Mouse (Mus musculus) thymus, adult 2 months (tissue): ENCODE data around the gene Unc13d. TPM values are rescaled to one million over a fixed set of nuclear protein-coding genes. Genes with fewer than 3 reads are reported as not detected.

ENCODE experiments used
- DNase-seq: peaks from one replicate; pipeline ENCODE4 v3.0.0; 2021
- H3K27ac ChIP-seq: fragments of 200-500 bp; 2 replicates; pipeline ENCODE4 v1.5.1; 2012; ENCODE audit warnings: low read length, control low read depth; ENCODE audit not compliant: control insufficient read depth, insufficient read depth
- H3K27me3 ChIP-seq: fragments of 200-500 bp; 2 replicates; pipeline ENCODE4 v1.6.1; 2012; ENCODE audit warnings: mild to moderate bottlenecking, low read length, moderate library complexity, mixed read lengths; ENCODE audit not compliant: control insufficient read depth, insufficient read depth
- H3K36me3 ChIP-seq: fragments of 200-500 bp; 2 replicates; pipeline ENCODE4 v1.6.1; 2012; ENCODE audit warnings: mild to moderate bottlenecking, low read length, moderate library complexity; ENCODE audit not compliant: control insufficient read depth, insufficient read depth
- H3K4me1 ChIP-seq: fragments of 200-500 bp; replicated peaks from 2 replicates; pipeline ENCODE4 v1.6.1; 2012; ENCODE audit warnings: low read length; ENCODE audit not compliant: control insufficient read depth, insufficient read depth
- H3K4me3 ChIP-seq: fragments of 200-500 bp; 2 replicates; pipeline ENCODE4 v1.5.1; 2012; ENCODE audit warnings: mild to moderate bottlenecking, low read length, control low read depth, moderate library complexity; ENCODE audit not compliant: control insufficient read depth, insufficient read depth
- CTCF ChIP-seq: fragments of 200-500 bp; IDR thresholded peaks from 2 replicates; pipeline ENCODE4 v1.5.1; 2012; ENCODE audit warnings: mild to moderate bottlenecking, control low read depth, low read length, moderate library complexity, borderline replicate concordance; ENCODE audit not compliant: control insufficient read depth, poor library complexity, insufficient read depth; ENCODE audit errors: extremely low read depth
- POLR2A ChIP-seq: fragments of 200-500 bp; IDR thresholded peaks from 2 replicates; pipeline ENCODE4 v1.6.1; 2012; ENCODE audit warnings: mild to moderate bottlenecking, low read length, control low read depth, moderate library complexity; ENCODE audit not compliant: control insufficient read depth, poor library complexity, insufficient read depth; ENCODE audit errors: extremely low read depth
- whole genome bisulfite sequencing: fragments of 180-500 bp; shearing (Covaris S2); methylation state at CpG from one replicate; pipeline ENCODE4 v1.1.7; 2018; 5-methylcytosine and 5-hydroxymethylcytosine counted together
- polyA plus RNA-seq: library from polyadenylated mRNA; depleted of rRNA; stranded (reverse); fragments of >200 nt; gene quantifications from 2 replicates; pipeline ENCODE4 v1.2.3, GENCODE M21; 2012

The Unc13d gene
- polyA plus RNA-seq, 1 experiment: 95.3 TPM

DNA sequence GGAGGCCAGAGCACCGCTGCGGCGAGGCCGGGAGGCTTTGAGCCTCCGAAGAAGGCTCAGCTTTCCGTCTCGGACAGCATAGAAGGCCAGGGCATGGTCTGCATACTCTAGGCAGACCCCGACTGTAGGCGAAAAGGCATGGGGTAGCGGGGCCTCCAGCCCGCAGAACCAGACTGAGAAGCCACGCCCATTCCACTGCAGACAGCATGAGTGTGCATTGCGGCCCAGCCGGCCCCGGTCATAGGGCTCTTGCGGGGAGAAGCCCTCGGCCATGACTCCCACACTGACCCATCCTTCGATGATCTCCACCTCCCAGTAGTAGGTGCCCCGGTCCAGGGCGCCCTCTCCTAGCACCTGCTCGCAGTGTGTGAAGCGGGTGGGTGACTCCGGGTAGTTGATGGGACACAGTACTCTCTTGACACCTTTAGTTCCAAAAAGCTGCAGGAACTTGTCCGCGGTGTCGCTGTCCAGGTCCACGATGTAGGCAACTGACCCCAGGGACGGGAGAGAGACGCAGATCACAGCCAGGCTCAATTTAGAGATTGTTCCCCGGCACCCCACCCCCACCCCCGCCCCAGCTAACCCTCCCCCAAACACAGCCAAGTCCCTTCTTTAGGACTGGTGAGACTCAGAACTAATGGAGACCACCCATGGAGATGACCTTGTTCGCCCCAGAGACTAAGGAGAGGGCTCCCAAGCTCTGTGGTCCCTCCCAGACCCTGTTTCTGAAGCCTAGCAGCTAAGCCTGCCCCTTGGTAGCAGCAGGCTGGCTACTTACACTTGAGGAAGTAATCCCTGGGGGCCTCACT, 28.6 kb upstream of the Unc13d start:
- H3K36me3 ChIP-seq: no peaks in the 10 kb centered on the region
- peaks cover 11% of the 10 kb centered on the region; the same call in 1 of the 2 replicates for H3K27me3 ChIP-seq
- no peak overlapping the region for H3K27ac ChIP-seq
- TF ChIP-seq CTCF (no peak), POLR2A (no peak)
- no peak for DNase-seq
- peaks cover 8% of the 10 kb centered on the region; the same call in 1 of the 2 replicates for H3K4me1 ChIP-seq
- no peak overlapping the region for H3K4me3 ChIP-seq
- 94% methylated on average over 32 of the region's 32 CpGs for WGBS

GRCm38 (mm10) chr11:116105065-116105464, 27.3 kb upstream of the Unc13d start:
- no peak overlapping the region for H3K4me3 ChIP-seq
- H3K4me1 ChIP-seq: peaks cover 8% of the 10 kb centered on the region; the same call in 1 of the 2 replicates
- peaks cover 7% of the 10 kb centered on the region; the same call in 1 of the 2 replicates for H3K27me3 ChIP-seq
- TF ChIP-seq CTCF (no peak), POLR2A (no peak)
- no peaks in the 10 kb centered on the region for H3K36me3 ChIP-seq
- DNase-seq: no peak
- WGBS: 84% methylated on average over 2 of the region's 2 CpGs
- no peak overlapping the region for H3K27ac ChIP-seq

DNA sequence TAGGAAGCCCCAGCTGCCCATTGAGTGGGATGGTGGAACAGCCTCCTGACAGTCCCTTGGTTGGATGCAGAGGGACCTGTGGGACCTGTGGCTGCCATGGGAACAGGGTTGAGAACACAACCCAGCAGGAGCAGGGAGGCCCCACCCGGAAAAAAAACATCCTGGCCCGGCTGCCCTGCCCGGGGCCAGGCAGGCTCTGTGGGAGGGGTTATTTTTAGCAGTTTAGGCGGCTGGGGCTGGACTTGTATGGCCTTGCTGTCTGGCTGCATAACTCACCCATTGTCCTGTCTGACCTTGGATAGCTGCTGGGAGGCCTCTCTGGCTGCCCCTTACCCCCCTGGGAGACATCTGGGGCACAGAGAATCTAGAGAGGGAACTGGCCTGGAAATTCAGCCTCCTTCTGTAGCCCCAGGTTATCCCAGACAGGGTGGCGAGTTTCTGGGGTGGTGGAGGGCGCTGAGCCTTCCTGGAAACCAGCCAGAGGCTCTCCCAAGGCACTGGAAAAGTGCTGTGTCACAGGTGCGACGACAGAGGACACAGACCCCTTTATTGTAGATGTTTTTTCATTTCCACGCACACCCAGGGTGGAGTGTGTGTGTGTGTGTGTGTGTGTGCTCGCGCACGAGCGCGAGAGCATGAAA, 26.4 kb upstream of the Unc13d start:
- no peaks in the 10 kb centered on the region for H3K4me1 ChIP-seq
- H3K27ac ChIP-seq: no peak overlapping the region
- TF ChIP-seq CTCF (no peak), POLR2A (no peak)
- no peaks in the 10 kb centered on the region for H3K36me3 ChIP-seq
- 46% methylated on average over 14 of the region's 14 CpGs for WGBS
- no peaks in the 10 kb centered on the region; the same call in 1 of the 2 replicates for H3K27me3 ChIP-seq
- no peak overlapping the region for H3K4me3 ChIP-seq
- DNase-seq: no peak

DNA sequence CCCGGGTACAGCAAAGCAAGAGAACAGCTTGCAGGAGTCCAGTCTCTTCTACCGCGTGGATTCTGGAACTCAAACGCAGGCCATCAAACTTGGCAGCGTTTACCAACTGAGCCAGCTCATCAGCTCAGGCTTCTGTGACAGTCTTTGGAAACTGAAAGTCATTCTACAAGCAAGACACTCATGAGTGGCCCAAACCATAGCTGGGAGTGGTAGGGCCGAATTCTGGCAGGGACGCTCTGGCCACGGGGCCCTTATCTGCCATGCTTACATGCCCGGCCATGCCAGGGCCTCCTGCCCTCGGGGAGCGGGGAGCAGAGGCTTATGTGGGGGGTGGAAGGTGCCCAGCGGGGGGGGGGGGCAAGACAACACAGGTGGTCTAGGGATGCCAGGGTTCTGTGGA, 25.8 kb upstream of the Unc13d start:
- WGBS: 76% methylated on average over 12 of the region's 12 CpGs

GRCm38 (mm10) chr11:116102472-116102871, 24.7 kb upstream of the Unc13d start:
- no peak for TF ChIP-seq POLR2A
- no peak for TF ChIP-seq CTCF
- no peaks in the 10 kb centered on the region for H3K4me1 ChIP-seq
- H3K36me3 ChIP-seq: no peaks in the 10 kb centered on the region
- no peaks in the 10 kb centered on the region for H3K27me3 ChIP-seq
- no peak for DNase-seq
- H3K4me3 ChIP-seq: no peak overlapping the region
- H3K27ac ChIP-seq: peak overlapping the region; percentile 13; the same call in 1 of the 2 replicates
- WGBS: 45% methylated on average over 3 of the region's 4 CpGs

More for the DNA sequence above, 25.8 kb upstream of the Unc13d start:
- TF ChIP-seq POLR2A: no peak
- TF ChIP-seq CTCF: no peak
- no peaks in the 10 kb centered on the region; the same call in 1 of the 2 replicates for H3K27me3 ChIP-seq
- no peaks in the 10 kb centered on the region for H3K36me3 ChIP-seq
- DNase-seq: no peak
- H3K4me3 ChIP-seq: no peak overlapping the region
- H3K27ac ChIP-seq: no peak overlapping the region
- H3K4me1 ChIP-seq: no peaks in the 10 kb centered on the region

DNA sequence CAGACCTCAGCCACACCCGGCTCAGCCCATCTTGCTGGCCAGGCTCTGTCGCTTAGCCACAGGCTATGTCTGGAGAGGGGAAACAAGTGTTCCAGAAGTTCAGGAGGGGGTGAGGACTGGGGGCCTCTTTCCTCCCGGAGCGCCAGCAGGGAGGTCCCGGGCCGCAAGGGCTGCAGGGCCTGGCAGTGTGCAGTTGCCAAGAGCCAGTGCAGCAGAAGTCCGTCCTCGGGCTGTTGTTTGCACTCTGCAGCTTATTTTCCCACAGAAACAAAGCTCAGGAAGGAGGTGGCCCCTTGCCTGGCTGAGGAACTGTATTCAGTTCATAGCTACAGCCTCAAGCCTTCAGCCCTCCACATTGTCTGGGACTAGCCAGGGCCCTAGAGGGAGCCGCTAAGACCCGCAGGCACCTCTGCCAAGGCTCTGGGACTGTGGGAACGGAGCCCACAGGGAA, 24.2 kb upstream of the Unc13d start:
- WGBS: 55% methylated on average over 11 of the region's 11 CpGs

More for the DNA sequence above, 24.2 kb upstream of the Unc13d start:
- TF ChIP-seq CTCF (no peak), POLR2A (no peak)
- H3K4me1 ChIP-seq: no peaks in the 10 kb centered on the region
- peak overlapping the region; percentile 13; the same call in 1 of the 2 replicates for H3K27ac ChIP-seq
- H3K36me3 ChIP-seq: no peaks in the 10 kb centered on the region
- no peaks in the 10 kb centered on the region for H3K27me3 ChIP-seq
- no peak for DNase-seq
- H3K4me3 ChIP-seq: no peak overlapping the region
